Mouse (Mus musculus) lung, adult 2 months (tissue): ENCODE measurements at regions not wholly inside any gene's neighbourhood (a gene's known extent, or its start where the extent isn't known, plus 50 kb on each side); places are given as distances from the start of the nearest gene placed in this dataset.

Experiments used
- CTCF ChIP-seq: fragments of 200-500 bp; IDR thresholded peaks from 2 replicates; pipeline ENCODE4 v1.5.1; 2011; ENCODE audit warnings: mild to moderate bottlenecking, low read length, control low read depth; ENCODE audit not compliant: insufficient read depth
- POLR2A ChIP-seq: fragments of 200-500 bp; IDR thresholded peaks from 2 replicates; pipeline ENCODE4 v1.6.1; 2011; ENCODE audit warnings: low read depth, mild to moderate bottlenecking, control low read depth, low read length, borderline replicate concordance; ENCODE audit errors: extremely low read depth

DNA sequence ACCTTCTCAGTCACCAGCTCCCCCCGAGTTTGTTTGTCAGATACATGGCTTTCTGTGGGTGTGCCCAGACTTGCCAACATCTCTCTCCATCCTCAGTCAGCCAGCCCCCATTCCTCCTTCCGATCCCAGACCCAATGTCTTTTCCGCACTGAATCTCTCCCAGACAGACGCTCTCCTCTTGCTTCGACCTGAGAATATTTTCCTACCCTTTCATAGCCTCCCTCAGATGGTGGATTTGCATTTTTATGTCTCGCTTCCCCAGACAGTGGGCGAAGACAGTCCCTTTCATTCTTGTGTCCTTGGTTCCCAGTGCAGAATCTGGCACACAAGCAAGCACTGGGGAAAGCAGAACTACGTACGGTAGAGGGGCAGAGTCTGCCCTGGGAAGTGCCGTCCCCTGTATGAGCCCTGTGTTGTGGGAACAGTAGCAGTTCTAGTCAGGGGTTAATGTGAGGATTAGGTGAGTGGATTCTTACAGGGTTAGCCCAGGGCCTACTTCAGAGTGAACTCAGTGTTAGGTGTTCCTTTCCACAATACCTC is 275.0 kb downstream of the Vps13c start:
- TF ChIP-seq POLR2A (no peak), CTCF (no peak)
